Mouse (Mus musculus) liver, embryonic 15.5 days (tissue): ENCODE measurements around the gene Tmem121b. TPM values are rescaled to one million over a fixed set of nuclear protein-coding genes. Genes with fewer than 3 reads are reported as not detected.

Experiments used
- ATAC-seq: fragments of 200-750 bp; cut with Nextera tagmentation; 2 replicates; pipeline ENCODE4 v1.8.0; 2017; ENCODE audit warnings: moderate number of reproducible peaks, mild to moderate bottlenecking, moderate library complexity; ENCODE audit not compliant: insufficient read depth
- H3K27ac ChIP-seq: fragments of 300-500 bp; sonication (generic); replicated peaks from 2 replicates; pipeline ENCODE4 v1.5.1; 2015; ENCODE audit warnings: mild to moderate bottlenecking, inconsistent platforms
- H3K27me3 ChIP-seq: fragments of 300-500 bp; sonication (generic); 2 replicates; pipeline ENCODE4 v1.6.1; 2015; ENCODE audit warnings: mild to moderate bottlenecking, inconsistent platforms
- H3K36me3 ChIP-seq: fragments of 300-500 bp; sonication (generic); replicated peaks from 2 replicates; pipeline ENCODE4 v1.6.1; 2015; ENCODE audit warnings: moderate library complexity, mild to moderate bottlenecking, inconsistent platforms
- H3K4me1 ChIP-seq: fragments of 300-500 bp; sonication (generic); replicated peaks from 2 replicates; pipeline ENCODE4 v1.6.1; 2015; ENCODE audit warnings: inconsistent platforms
- H3K4me2 ChIP-seq: fragments of 300-500 bp; sonication (generic); 2 replicates; pipeline ENCODE4 v1.6.1; 2015; ENCODE audit warnings: moderate library complexity, mild to moderate bottlenecking, inconsistent platforms
- H3K4me3 ChIP-seq: fragments of 300-500 bp; sonication (generic); replicated peaks from 2 replicates; pipeline ENCODE4 v1.5.1; 2015; ENCODE audit warnings: mild to moderate bottlenecking, inconsistent platforms
- H3K9ac ChIP-seq: fragments of 300-500 bp; sonication (generic); 2 replicates; pipeline ENCODE4 v1.6.1; 2015; ENCODE audit warnings: moderate library complexity, mild to moderate bottlenecking, inconsistent platforms
- H3K9me3 ChIP-seq: fragments of 300-500 bp; sonication (generic); replicated peaks from 2 replicates; pipeline ENCODE4 v1.6.1; 2016; ENCODE audit warnings: inconsistent platforms
- WGBS: fragments of 180-500 bp; shearing (Covaris S2); methylation state at CpG from one replicate; pipeline ENCODE4 v1.1.7; 2015; ENCODE audit warnings: mixed read lengths; ENCODE audit not compliant: insufficient replicate concordance; 5-methylcytosine and 5-hydroxymethylcytosine counted together
- polyA plus RNA-seq: library from polyadenylated mRNA; unstranded; fragments of >200 nt; fragmentation: Nextera tagmentation; extraction: Ambion mirVana; gene quantifications from 2 replicates; pipeline ENCODE4 v1.2.1, GENCODE M21; 2015

Tmem121b gene
- polyA plus RNA-seq, 1 experiment from 2014 or later, result not detected

- H3K4me2 ChIP-seq, result no peak overlapping the region
- ATAC-seq, result no peak
- peaks cover 32% of the 10 kb centered on the region for H3K4me1 ChIP-seq
- no peak overlapping the region for H3K9ac ChIP-seq
- WGBS, result 76% methylated on average over 5 of the region's 5 CpGs
- H3K4me3 ChIP-seq, result no peak overlapping the region
- no peak overlapping the region for H3K27ac ChIP-seq
- peaks cover 26% of the 10 kb centered on the region for H3K36me3 ChIP-seq
- H3K27me3 ChIP-seq, result no peaks in the 10 kb centered on the region
- H3K9me3 ChIP-seq, result no peaks in the 10 kb centered on the region
These were observed 26.0 kb upstream of the Tmem121b start for GRCm38 (mm10) chr6:120519647-120520046.

DNA sequence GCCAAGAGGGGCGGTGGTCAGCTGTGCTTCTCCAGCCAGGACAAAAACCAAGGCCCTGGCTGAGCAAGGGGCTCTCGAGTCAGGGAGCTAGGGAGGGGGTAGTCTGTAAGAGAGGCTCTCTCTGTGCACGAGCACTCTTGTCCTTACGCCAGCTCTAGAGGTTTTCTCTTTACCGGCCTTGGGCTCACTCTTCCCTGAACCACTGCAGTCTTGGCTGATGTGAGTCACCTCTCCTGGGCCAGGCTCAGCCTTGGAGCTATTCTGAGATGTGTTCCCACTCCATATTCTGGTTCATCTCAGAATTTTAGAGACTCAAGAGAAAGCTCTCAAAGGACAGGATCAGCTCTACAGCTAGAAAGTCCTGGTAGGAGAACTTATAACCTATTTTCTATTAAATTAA lies 23.7 kb upstream of the Tmem121b start:
- ATAC-seq, result no peak
- H3K4me3 ChIP-seq, result no peak overlapping the region
- no peaks in the 10 kb centered on the region for H3K9me3 ChIP-seq
- no peak overlapping the region for H3K4me2 ChIP-seq
- H3K27me3 ChIP-seq, result no peaks in the 10 kb centered on the region
- no peak overlapping the region for H3K9ac ChIP-seq
- peak overlapping the region; percentile 86 for H3K27ac ChIP-seq
- peaks cover 40% of the 10 kb centered on the region for H3K36me3 ChIP-seq
- peaks cover 45% of the 10 kb centered on the region for H3K4me1 ChIP-seq
- 71% methylated on average over 5 of the region's 5 CpGs for WGBS

DNA sequence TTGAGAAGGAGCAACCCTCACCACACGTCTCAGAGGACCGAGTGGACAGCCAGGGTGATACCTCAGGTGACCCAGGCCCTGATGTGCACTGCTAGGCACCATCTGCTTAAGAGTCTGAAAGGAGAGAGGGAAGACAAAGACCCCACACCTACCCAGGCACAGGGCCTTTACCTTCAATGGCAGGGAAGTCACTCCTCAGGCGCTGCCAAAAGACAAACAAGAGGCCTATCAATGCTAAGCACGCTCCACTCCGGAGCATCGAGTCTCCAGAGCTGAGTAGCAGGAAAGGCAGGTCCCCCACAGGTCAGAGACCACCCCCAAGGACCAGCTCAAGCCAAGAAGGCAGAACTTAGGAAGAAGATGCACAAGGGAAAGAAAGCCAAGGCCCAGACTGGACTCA lies 23.3 kb upstream of the Tmem121b start:
- Histone ChIP-seq H3K27me3 (no peaks in the 10 kb centered on the region), H3K4me1 (peaks cover 45% of the 10 kb centered on the region), H3K4me2 (peak overlapping the region; percentile 46), H3K9ac (peak overlapping the region; percentile 24; the same call in 1 of the 2 replicates), H3K36me3 (peaks cover 36% of the 10 kb centered on the region), H3K27ac (peak overlapping the region; percentile 86), H3K4me3 (no peak overlapping the region), H3K9me3 (no peaks in the 10 kb centered on the region)
- 32% methylated on average over 6 of the region's 6 CpGs for WGBS
- peak; percentile 71 for ATAC-seq

- peak; percentile 93 for ATAC-seq
- Histone ChIP-seq H3K4me3 (no peak overlapping the region), H3K4me2 (peak overlapping the region; percentile 46), H3K27ac (peak overlapping the region; percentile 86), H3K9me3 (no peaks in the 10 kb centered on the region), H3K36me3 (peaks cover 33% of the 10 kb centered on the region), H3K27me3 (no peaks in the 10 kb centered on the region), H3K4me1 (peaks cover 48% of the 10 kb centered on the region), H3K9ac (peak overlapping the region; percentile 24; the same call in 1 of the 2 replicates)
- WGBS, result 23% methylated on average over 4 of the region's 4 CpGs
These were observed 22.8 kb upstream of the Tmem121b start for GRCm38 (mm10) chr6:120516422-120516821.

GRCm38 (mm10) chr6:120511212-120511611 lies 17.6 kb upstream of the Tmem121b start:
- H3K27me3 ChIP-seq, result no peaks in the 10 kb centered on the region
- H3K9me3 ChIP-seq, result no peaks in the 10 kb centered on the region
- H3K4me3 ChIP-seq, result no peak overlapping the region
- H3K27ac ChIP-seq, result no peak overlapping the region
- peaks cover 32% of the 10 kb centered on the region for H3K36me3 ChIP-seq
- no peak for ATAC-seq
- peaks cover 37% of the 10 kb centered on the region for H3K4me1 ChIP-seq
- H3K4me2 ChIP-seq, result no peak overlapping the region
- H3K9ac ChIP-seq, result no peak overlapping the region
- 65% methylated on average over 6 of the region's 6 CpGs for WGBS

GRCm38 (mm10) chr6:120510425-120510824 lies 16.8 kb upstream of the Tmem121b start:
- H3K9ac ChIP-seq, result no peak overlapping the region
- no peak overlapping the region for H3K27ac ChIP-seq
- ATAC-seq, result no peak
- H3K27me3 ChIP-seq, result no peaks in the 10 kb centered on the region
- H3K4me1 ChIP-seq, result peaks cover 29% of the 10 kb centered on the region
- no peak overlapping the region for H3K4me3 ChIP-seq
- no peak overlapping the region for H3K4me2 ChIP-seq
- H3K36me3 ChIP-seq, result peaks cover 32% of the 10 kb centered on the region
- no peaks in the 10 kb centered on the region for H3K9me3 ChIP-seq
- 59% methylated on average over 8 of the region's 8 CpGs for WGBS

DNA sequence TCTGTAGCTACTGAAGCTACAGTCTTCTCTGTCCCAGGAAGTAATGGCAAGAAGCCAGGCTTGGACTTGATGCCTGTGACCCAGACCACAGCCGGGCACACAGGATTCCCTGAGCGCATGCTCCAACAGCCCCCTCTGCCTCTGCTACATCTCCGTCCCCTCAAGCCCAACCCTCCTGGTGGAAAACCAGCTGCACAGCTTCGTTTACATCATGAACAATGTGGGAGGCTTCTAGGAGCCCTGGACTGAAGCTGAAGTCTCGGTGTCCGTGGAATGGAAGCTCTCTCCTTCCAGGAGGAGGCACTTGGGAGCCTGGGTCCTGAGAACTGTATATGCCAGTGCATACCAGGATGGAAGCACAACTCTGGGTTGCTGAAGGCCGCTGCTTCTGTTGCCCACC lies 16.4 kb upstream of the Tmem121b start:
- Histone ChIP-seq H3K27me3 (no peaks in the 10 kb centered on the region), H3K9me3 (no peaks in the 10 kb centered on the region), H3K4me2 (no peak overlapping the region), H3K4me1 (peaks cover 25% of the 10 kb centered on the region), H3K27ac (no peak overlapping the region), H3K9ac (no peak overlapping the region), H3K4me3 (no peak overlapping the region), H3K36me3 (peaks cover 32% of the 10 kb centered on the region)
- 79% methylated on average over 7 of the region's 7 CpGs for WGBS
- no peak for ATAC-seq

- peaks cover 24% of the 10 kb centered on the region for H3K36me3 ChIP-seq
- H3K9me3 ChIP-seq, result no peaks in the 10 kb centered on the region
- ATAC-seq, result no peak
These were observed 15.0 kb upstream of the Tmem121b start for GRCm38 (mm10) chr6:120508645-120509044.

GRCm38 (mm10) chr6:120505531-120505930 lies 11.9 kb upstream of the Tmem121b start:
- Histone ChIP-seq H3K4me3 (no peak overlapping the region), H3K27ac (no peak overlapping the region), H3K9ac (no peak overlapping the region), H3K27me3 (no peaks in the 10 kb centered on the region), H3K9me3 (no peaks in the 10 kb centered on the region), H3K36me3 (peaks cover 11% of the 10 kb centered on the region), H3K4me1 (no peaks in the 10 kb centered on the region), H3K4me2 (no peak overlapping the region)
- ATAC-seq, result no peak
- WGBS, result 67% methylated on average over 4 of the region's 4 CpGs

More at GRCm38 (mm10) chr6:120508645-120509044, 15.0 kb upstream of the Tmem121b start:
- Histone ChIP-seq H3K4me2 (no peak overlapping the region), H3K9ac (no peak overlapping the region), H3K27ac (no peak overlapping the region), H3K4me1 (peaks cover 19% of the 10 kb centered on the region), H3K4me3 (no peak overlapping the region), H3K27me3 (no peaks in the 10 kb centered on the region)
- 60% methylated on average over 4 of the region's 4 CpGs for WGBS

DNA sequence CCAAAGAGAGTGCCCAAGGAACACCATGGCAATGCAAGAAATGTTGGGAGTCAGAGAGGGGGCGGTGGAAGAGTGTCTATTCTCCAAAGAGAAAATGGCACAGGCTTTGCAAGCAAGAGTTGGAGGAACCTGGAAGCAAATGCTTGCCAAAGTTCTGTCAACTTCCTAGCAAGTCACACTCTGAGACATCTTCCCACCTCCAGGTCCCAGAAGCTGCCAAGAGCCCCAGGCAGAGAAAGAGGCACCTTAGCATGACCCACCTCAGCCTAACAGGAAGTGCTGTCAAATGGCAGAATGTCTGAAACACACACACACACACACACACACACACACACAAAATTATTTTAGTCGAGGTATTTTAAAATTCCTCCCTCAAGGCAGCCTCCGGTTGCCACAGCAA lies 10.4 kb upstream of the Tmem121b start:
- Histone ChIP-seq H3K9ac (no peak overlapping the region), H3K9me3 (no peaks in the 10 kb centered on the region), H3K4me3 (no peak overlapping the region), H3K27me3 (0 out of 2 replicates have a peak, but pooled peaks cover 1% of the 10 kb centered on the region), H3K36me3 (no peaks in the 10 kb centered on the region), H3K4me2 (no peak overlapping the region), H3K4me1 (no peaks in the 10 kb centered on the region), H3K27ac (no peak overlapping the region)
- 57% methylated on average over 3 of the region's 3 CpGs for WGBS
- ATAC-seq, result no peak

GRCm38 (mm10) chr6:120496544-120496943 lies 2.9 kb upstream of the Tmem121b start:
- peaks cover 71% of the 10 kb centered on the region for H3K27me3 ChIP-seq
- ATAC-seq, result no peak
- WGBS, result 66% methylated on average over 3 of the region's 3 CpGs

More at GRCm38 (mm10) chr6:120496544-120496943, 2.9 kb upstream of the Tmem121b start:
- Histone ChIP-seq H3K36me3 (no peaks in the 10 kb centered on the region), H3K9ac (no peak overlapping the region), H3K27ac (no peak overlapping the region), H3K4me1 (peaks cover 24% of the 10 kb centered on the region), H3K4me2 (no peak overlapping the region), H3K9me3 (no peaks in the 10 kb centered on the region), H3K4me3 (no peak overlapping the region)
